Mouse (Mus musculus) midbrain, embryonic 12.5 days (tissue): ENCODE data around the gene Fnbp1. TPM values are rescaled to one million over a fixed set of nuclear protein-coding genes. Genes with fewer than 3 reads are reported as not detected.

Experiments
- ATAC-seq: fragments of 200-750 bp; cut with Nextera tagmentation; 2 replicates; pipeline ENCODE4 v1.8.0; 2017; ENCODE audit warnings: low read depth, moderate TSS enrichment, moderate library complexity; ENCODE audit not compliant: low FRiP score
- H3K27ac ChIP-seq: fragments of 300-500 bp; sonication (generic); replicated peaks from 2 replicates; pipeline ENCODE4 v1.5.1; 2016; ENCODE audit warnings: mild to moderate bottlenecking
- H3K27me3 ChIP-seq: fragments of 300-500 bp; sonication (generic); 2 replicates; pipeline ENCODE4 v1.6.1; 2016; ENCODE audit warnings: mild to moderate bottlenecking
- H3K36me3 ChIP-seq: fragments of 300-500 bp; sonication (generic); 2 replicates; pipeline ENCODE4 v1.6.1; 2016
- H3K4me1 ChIP-seq: fragments of 300-500 bp; sonication (generic); 2 replicates; pipeline ENCODE4 v1.6.1; 2016
- H3K4me2 ChIP-seq: fragments of 300-500 bp; sonication (generic); replicated peaks from 2 replicates; pipeline ENCODE4 v1.6.1; 2016; ENCODE audit warnings: mild to moderate bottlenecking, moderate library complexity
- H3K4me3 ChIP-seq: fragments of 300-500 bp; sonication (generic); 2 replicates; pipeline ENCODE4 v1.5.1; 2016; ENCODE audit warnings: mild to moderate bottlenecking
- H3K9ac ChIP-seq: fragments of 300-500 bp; sonication (generic); replicated peaks from 2 replicates; pipeline ENCODE4 v1.6.1; 2016; ENCODE audit warnings: mild to moderate bottlenecking, moderate library complexity
- H3K9me3 ChIP-seq: fragments of 300-500 bp; sonication (generic); 2 replicates; pipeline ENCODE4 v1.6.1; 2016; ENCODE audit warnings: mild to moderate bottlenecking
- WGBS: fragments of 180-500 bp; shearing (Covaris S2); methylation state at CpG from one replicate; pipeline ENCODE4 v1.1.7; 2016; 5-methylcytosine and 5-hydroxymethylcytosine counted together
- polyA plus RNA-seq: library from polyadenylated mRNA; unstranded; fragments of >200 nt; fragmentation: Nextera tagmentation; extraction: Ambion mirVana; gene quantifications from 2 replicates; pipeline ENCODE4 v1.2.1, GENCODE M21; 2016

Gene Fnbp1
- polyA plus RNA-seq, 1 experiment from 2014 or later: 12.8 TPM

DNA sequence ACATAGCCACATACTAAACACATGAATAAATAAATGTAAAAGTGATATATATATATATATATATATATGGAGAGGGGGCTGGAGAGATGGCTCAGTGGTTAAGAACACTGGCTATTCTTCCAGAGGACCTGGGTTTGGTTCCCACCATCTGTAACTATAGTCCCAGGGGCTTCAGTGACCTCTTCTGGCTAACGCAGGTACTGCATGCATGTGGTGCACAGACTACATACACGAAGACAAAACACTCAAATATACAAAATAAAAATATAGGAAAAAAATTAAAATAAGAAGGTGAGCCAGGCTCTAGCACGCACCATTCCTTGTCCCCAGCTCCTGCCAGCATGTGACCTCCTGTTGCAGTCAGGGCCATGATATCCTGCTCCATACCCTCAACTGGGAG lies 85.7 kb downstream of the Fnbp1 start:
- 95% methylated on average over 3 of the region's 3 CpGs for WGBS
- 0 out of 2 replicates have a peak, but pooled peaks cover 3% of the 10 kb centered on the region for H3K4me1 ChIP-seq
- no peaks in the 10 kb centered on the region for H3K27me3 ChIP-seq
- H3K4me2 ChIP-seq: no peak overlapping the region
- no peak overlapping the region for H3K9ac ChIP-seq
- peaks cover 32% of the 10 kb centered on the region for H3K36me3 ChIP-seq
- 0 out of 2 replicates have a peak, but pooled peaks cover 4% of the 10 kb centered on the region for H3K9me3 ChIP-seq
- no peak overlapping the region for H3K4me3 ChIP-seq
- H3K27ac ChIP-seq: no peak overlapping the region
- no peak for ATAC-seq

DNA sequence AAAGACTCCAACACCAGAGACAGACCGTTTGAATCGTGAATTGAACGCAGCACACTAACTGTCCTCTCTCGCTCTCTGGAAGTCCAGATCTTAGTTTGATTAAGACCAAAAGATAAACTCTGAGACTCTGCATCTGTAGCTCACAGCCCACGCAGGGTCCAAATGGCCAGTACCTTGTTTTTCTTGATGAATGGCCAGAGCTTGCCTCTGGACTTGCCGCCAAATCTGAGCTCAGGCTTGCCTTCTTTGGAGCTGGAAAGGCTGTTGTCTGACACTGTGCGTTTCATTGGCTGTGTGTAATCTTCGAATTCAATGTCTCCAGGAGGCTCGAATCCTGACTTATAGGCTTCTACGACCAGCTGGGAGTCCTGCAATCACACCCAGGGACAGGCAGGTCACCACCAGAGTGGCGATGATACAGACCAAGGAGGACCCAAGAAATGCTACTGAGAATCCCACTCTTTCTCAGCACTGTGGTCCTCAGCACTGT lies 87.9 kb downstream of the Fnbp1 start:
- no peaks in the 10 kb centered on the region for H3K27me3 ChIP-seq
- ATAC-seq: no peak
- no peak overlapping the region for H3K27ac ChIP-seq
- WGBS: 94% methylated on average over 11 of the region's 11 CpGs
- peaks cover 32% of the 10 kb centered on the region for H3K36me3 ChIP-seq
- H3K9ac ChIP-seq: no peak overlapping the region
- H3K4me2 ChIP-seq: no peak overlapping the region
- H3K4me3 ChIP-seq: no peak overlapping the region
- 0 out of 2 replicates have a peak, but pooled peaks cover 4% of the 10 kb centered on the region for H3K9me3 ChIP-seq
- H3K4me1 ChIP-seq: 0 out of 2 replicates have a peak, but pooled peaks cover 3% of the 10 kb centered on the region

DNA sequence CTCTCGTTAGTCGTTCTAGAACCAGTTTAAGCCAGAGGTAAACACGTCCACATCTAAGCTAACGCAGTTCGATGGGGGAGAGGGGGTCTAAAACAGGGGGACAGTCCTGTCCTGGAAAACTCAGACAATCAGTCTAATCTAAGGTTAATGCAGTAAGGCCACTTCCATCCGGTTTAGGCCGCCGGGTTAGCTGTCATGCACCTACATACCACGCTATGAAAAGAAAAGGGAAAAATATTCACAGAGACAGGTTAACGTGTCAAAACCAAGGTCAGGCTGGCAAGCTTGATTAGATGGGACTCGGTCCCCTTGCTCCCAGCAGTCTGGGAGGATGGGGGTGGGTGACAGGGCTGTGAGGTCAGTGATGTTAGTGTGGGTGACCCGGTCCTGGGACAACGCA lies 88.4 kb downstream of the Fnbp1 start:
- H3K4me2 ChIP-seq: no peak overlapping the region
- 0 out of 2 replicates have a peak, but pooled peaks cover 3% of the 10 kb centered on the region for H3K4me1 ChIP-seq
- H3K27ac ChIP-seq: no peak overlapping the region
- H3K4me3 ChIP-seq: no peak overlapping the region
- ATAC-seq: no peak
- H3K9ac ChIP-seq: no peak overlapping the region
- H3K36me3 ChIP-seq: peaks cover 32% of the 10 kb centered on the region
- no peaks in the 10 kb centered on the region for H3K27me3 ChIP-seq
- WGBS: 94% methylated on average over 13 of the region's 13 CpGs
- H3K9me3 ChIP-seq: 0 out of 2 replicates have a peak, but pooled peaks cover 4% of the 10 kb centered on the region

DNA sequence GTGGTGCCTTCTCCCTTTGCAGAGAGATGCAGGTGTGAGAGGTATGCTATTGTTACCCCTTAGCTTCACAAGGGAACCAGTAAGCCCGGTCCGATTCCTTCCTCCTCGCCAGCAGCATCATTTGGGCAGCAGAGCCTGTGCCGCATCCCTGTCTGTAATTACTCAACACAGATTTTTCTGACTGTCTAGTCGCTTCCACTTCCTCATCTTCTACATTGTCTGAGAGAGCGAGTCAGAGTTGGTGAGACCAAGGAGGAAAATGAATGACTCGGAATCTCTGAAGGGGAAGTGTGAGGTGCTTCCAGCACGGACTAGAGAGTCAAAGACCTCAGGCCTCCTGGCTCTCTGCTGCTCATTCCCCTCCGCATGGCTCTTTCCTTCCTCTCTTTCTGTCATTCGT lies 89.4 kb downstream of the Fnbp1 start:
- ATAC-seq: no peak
- no peaks in the 10 kb centered on the region for H3K4me1 ChIP-seq
- H3K27ac ChIP-seq: no peak overlapping the region
- no peaks in the 10 kb centered on the region for H3K27me3 ChIP-seq
- 92% methylated on average over 10 of the region's 10 CpGs for WGBS
- peaks cover 32% of the 10 kb centered on the region for H3K36me3 ChIP-seq
- no peak overlapping the region for H3K4me3 ChIP-seq
- 0 out of 2 replicates have a peak, but pooled peaks cover 4% of the 10 kb centered on the region for H3K9me3 ChIP-seq
- H3K9ac ChIP-seq: no peak overlapping the region
- no peak overlapping the region for H3K4me2 ChIP-seq

DNA sequence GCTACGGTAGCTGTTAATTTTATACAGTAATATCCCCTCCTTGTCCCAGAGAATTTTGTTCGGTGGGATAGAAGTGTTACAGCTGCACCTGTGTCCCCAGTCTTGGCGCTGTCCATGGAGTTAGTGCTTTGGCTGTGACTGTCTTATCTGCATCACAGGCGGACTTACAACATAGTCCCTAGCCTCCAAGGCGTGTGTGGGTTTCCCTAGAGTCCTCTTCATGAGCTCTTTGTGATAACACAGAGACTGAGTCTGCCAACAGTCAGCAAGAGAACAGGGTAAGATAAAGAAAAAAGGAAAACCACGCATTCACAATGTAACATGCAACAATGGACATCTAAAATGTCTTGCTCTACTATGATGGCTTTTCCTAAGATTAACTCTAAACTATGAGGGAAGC lies 93.8 kb downstream of the Fnbp1 start:
- no peaks in the 10 kb centered on the region for H3K9me3 ChIP-seq
- no peaks in the 10 kb centered on the region for H3K4me1 ChIP-seq
- no peak overlapping the region for H3K4me2 ChIP-seq
- H3K4me3 ChIP-seq: no peak overlapping the region
- H3K27me3 ChIP-seq: no peaks in the 10 kb centered on the region
- ATAC-seq: no peak
- no peak overlapping the region for H3K27ac ChIP-seq
- 91% methylated on average over 6 of the region's 6 CpGs for WGBS
- no peak overlapping the region for H3K9ac ChIP-seq
- H3K36me3 ChIP-seq: peaks cover 13% of the 10 kb centered on the region; the same call in 1 of the 2 replicates

DNA sequence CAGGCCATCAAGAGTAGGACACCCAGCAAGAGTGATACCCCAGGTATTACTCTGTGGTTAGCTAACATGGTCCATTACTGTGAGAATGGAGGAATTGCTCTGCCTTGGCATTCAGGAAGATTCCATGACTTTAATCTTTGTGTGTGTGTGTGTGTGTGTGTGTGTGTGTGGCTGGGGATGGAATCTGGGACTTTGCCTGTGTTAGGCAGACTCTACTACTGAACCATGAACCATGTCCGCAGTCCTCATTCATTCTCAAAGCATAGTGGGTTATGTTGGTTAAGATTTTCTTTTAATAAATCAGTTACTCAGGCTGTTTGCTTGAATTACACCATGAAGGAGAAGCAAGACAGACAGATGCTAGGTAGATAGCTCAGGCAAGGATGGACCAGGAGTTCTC lies 98.0 kb downstream of the Fnbp1 start:
- H3K4me3 ChIP-seq: no peak overlapping the region

DNA sequence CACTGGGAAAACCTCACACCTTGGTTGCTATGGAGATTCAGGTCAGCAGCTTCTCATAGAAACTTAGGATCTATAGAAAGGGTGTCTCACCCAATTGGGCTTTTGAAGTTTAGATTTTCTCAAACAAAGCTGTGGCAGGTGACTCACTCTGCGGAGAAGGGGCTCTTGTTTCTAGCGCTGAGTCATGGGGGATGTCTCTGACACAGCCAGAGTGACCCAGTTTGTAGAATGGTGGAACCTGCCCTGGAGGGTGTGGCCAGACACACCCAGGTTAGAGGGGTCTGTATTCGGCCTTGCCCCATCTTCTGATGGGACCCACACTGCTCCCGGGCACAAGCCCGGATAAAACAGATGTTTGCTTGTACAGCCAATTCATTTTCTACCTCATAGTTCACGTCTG lies 98.9 kb downstream of the Fnbp1 start:
- no peaks in the 10 kb centered on the region for H3K9me3 ChIP-seq
- no peak overlapping the region for H3K27ac ChIP-seq
- no peaks in the 10 kb centered on the region for H3K4me1 ChIP-seq
- H3K4me2 ChIP-seq: no peak overlapping the region
- WGBS: 94% methylated on average over 6 of the region's 6 CpGs
- H3K9ac ChIP-seq: no peak overlapping the region; the same call in 1 of the 2 replicates
- ATAC-seq: no peak
- H3K4me3 ChIP-seq: no peak overlapping the region
- H3K27me3 ChIP-seq: no peaks in the 10 kb centered on the region
- H3K36me3 ChIP-seq: peaks cover 14% of the 10 kb centered on the region

More for the DNA sequence above, 98.0 kb downstream of the Fnbp1 start:
- peaks cover 9% of the 10 kb centered on the region for H3K36me3 ChIP-seq
- no peak overlapping the region for H3K9ac ChIP-seq
- 92% methylated on average over 1 of the region's 1 CpGs for WGBS
- no peak overlapping the region for H3K4me2 ChIP-seq
- H3K27me3 ChIP-seq: no peaks in the 10 kb centered on the region
- no peaks in the 10 kb centered on the region for H3K9me3 ChIP-seq
- no peak overlapping the region for H3K27ac ChIP-seq
- H3K4me1 ChIP-seq: no peaks in the 10 kb centered on the region
- ATAC-seq: no peak

DNA sequence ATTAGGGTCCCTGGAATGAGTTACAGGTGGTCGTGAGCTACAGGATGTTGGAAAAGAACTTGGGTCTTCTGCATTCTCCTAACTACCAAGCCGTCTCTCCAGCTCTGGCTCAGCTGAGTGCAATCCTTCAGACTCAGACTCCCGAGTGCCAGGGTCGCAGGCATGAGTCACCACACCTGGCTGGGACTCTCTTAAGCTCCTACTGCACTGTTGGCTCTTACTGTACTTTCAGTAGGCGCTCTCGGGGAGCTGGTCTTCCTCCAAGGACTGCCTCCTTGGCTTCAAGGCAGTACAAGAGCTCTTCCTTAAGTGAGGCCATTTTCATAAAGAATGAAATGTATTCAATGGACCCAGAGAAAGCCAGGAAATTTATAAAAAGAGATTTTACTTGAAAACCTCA lies 100.4 kb downstream of the Fnbp1 start:
- Histone ChIP-seq H3K27ac (no peak overlapping the region), H3K36me3 (peaks cover 15% of the 10 kb centered on the region), H3K9me3 (no peaks in the 10 kb centered on the region), H3K4me3 (no peak overlapping the region), H3K9ac (no peak overlapping the region), H3K4me2 (no peak overlapping the region), H3K4me1 (no peaks in the 10 kb centered on the region), H3K27me3 (no peaks in the 10 kb centered on the region)
- ATAC-seq: no peak
- 93% methylated on average over 6 of the region's 6 CpGs for WGBS

DNA sequence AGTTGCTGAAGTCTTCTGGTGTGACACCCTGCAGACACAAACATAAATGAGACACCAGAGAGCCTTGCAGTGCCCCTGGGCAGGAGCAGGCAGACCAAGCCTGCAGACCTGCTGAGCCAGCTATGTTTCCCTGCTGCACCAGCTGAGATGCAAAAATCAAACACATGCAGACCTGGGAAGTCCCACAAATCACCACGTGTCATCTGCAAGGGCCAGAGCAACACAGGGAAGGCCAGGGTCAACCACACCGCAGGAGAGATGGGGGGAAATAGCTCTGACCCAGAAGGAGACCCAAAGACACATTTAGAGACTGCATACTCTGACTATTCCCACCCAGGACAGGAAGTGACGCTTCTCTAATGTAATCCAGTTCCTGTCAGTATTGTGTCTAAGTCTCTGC lies 101.3 kb downstream of the Fnbp1 start:
- peaks cover 24% of the 10 kb centered on the region for H3K36me3 ChIP-seq
- H3K4me3 ChIP-seq: no peak overlapping the region
- no peak for ATAC-seq
- no peak overlapping the region for H3K4me2 ChIP-seq
- no peaks in the 10 kb centered on the region for H3K9me3 ChIP-seq
- H3K27ac ChIP-seq: no peak overlapping the region
- H3K9ac ChIP-seq: no peak overlapping the region
- H3K27me3 ChIP-seq: no peaks in the 10 kb centered on the region
- 82% methylated on average over 3 of the region's 3 CpGs for WGBS
- H3K4me1 ChIP-seq: no peaks in the 10 kb centered on the region

DNA sequence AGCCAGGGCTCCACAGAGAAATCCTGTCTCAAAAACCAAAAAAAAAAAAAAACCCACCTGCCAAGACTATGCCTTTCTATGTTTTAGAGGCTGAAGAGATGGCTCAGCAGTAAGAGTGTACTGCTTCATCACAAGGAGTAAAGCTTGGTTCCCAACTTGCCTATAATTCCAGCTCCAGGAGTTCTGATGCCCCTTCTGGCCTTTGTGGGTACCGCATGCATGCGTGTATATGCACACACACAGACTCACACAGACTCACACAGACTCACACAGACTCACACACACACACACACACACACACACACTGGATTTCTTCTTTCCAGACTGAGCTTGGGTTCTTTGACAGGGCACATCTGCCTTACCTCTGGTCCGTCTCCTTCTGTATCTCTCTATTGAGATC lies 101.8 kb downstream of the Fnbp1 start:
- H3K4me3 ChIP-seq: no peak overlapping the region
- no peaks in the 10 kb centered on the region for H3K9me3 ChIP-seq
- WGBS: 99% methylated on average over 3 of the region's 3 CpGs
- H3K27ac ChIP-seq: no peak overlapping the region
- no peak overlapping the region for H3K9ac ChIP-seq
- H3K4me1 ChIP-seq: no peaks in the 10 kb centered on the region
- peaks cover 28% of the 10 kb centered on the region for H3K36me3 ChIP-seq
- ATAC-seq: no peak
- no peak overlapping the region for H3K4me2 ChIP-seq
- no peaks in the 10 kb centered on the region for H3K27me3 ChIP-seq

DNA sequence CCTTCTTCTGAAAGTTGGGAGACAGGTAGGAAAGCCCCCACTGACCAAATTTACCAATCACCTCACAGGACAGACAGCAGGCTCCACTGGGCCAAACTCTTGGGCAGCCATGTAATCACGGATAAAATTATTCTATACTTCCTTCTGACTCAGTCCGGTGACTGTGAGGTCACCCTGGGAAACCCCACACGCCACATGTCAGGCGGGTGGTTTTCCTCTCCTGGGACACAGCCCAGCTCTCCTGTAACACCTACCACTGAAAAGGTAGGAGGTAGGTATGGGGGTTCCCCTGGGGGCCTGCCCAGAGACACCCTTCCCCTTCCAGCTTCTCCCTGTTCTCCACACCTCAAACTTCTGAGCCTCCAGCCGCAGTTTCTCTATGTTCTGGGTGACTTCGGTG lies 105.0 kb downstream of the Fnbp1 start:
- no peak overlapping the region for H3K27ac ChIP-seq
- no peak overlapping the region for H3K4me2 ChIP-seq
- no peak overlapping the region for H3K9ac ChIP-seq
- H3K27me3 ChIP-seq: no peaks in the 10 kb centered on the region
- H3K4me3 ChIP-seq: no peak overlapping the region
- WGBS: 96% methylated on average over 6 of the region's 6 CpGs
- no peak for ATAC-seq
- H3K36me3 ChIP-seq: peaks cover 54% of the 10 kb centered on the region
- H3K4me1 ChIP-seq: no peaks in the 10 kb centered on the region
- H3K9me3 ChIP-seq: no peaks in the 10 kb centered on the region

DNA sequence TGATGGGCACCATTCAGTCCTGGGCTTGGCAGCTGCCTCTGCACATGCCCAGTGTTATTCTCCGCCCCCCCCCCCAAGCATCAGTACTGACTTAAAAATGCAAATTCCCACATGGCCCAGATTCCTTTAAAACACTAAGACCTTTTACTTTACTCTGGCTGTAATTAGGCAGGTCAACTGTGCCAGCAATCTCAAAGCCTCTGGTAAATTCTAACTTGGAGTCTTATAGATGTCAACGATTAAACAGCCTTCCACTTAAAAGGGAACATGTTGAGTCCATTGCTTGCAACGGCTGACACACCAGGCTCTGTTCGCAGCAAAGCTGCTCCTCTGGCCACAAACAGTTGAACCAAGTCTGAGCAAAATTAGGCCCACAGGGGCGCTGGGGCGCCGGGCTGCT lies 109.8 kb downstream of the Fnbp1 start:
- H3K36me3 ChIP-seq: peaks cover 51% of the 10 kb centered on the region
- no peaks in the 10 kb centered on the region for H3K9me3 ChIP-seq
- H3K4me2 ChIP-seq: no peak overlapping the region
- no peak overlapping the region for H3K27ac ChIP-seq
- no peak for ATAC-seq
- 93% methylated on average over 7 of the region's 7 CpGs for WGBS
- H3K9ac ChIP-seq: no peak overlapping the region
- no peaks in the 10 kb centered on the region for H3K27me3 ChIP-seq
- no peak overlapping the region for H3K4me3 ChIP-seq
- no peaks in the 10 kb centered on the region for H3K4me1 ChIP-seq

DNA sequence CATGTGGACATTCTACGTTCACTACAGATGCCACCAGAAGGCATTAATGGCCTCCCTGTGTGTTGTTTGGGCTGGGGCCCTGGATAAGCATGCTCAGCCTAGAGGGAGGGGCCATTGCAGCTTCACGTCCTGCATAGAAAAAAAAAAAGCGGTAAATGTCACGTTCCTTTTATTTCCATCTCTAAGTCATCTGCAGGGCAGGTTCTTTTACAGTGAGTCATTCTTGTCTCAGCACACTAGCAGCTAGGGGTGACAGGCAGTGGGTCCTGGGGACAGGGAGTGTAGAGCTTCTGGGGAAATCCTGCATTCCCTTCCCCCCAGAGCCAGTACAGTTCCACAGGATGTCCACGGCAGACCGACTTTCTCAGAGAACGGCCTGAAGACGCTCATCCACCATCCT lies 115.2 kb downstream of the Fnbp1 start:
- no peaks in the 10 kb centered on the region for H3K9me3 ChIP-seq
- 77% methylated on average over 8 of the region's 8 CpGs for WGBS
- H3K4me2 ChIP-seq: no peak overlapping the region
- no peak for ATAC-seq
- no peaks in the 10 kb centered on the region for H3K27me3 ChIP-seq
- no peaks in the 10 kb centered on the region for H3K4me1 ChIP-seq
- H3K4me3 ChIP-seq: no peak overlapping the region
- peaks cover 12% of the 10 kb centered on the region; the same call in 1 of the 2 replicates for H3K36me3 ChIP-seq
- no peak overlapping the region for H3K9ac ChIP-seq
- H3K27ac ChIP-seq: no peak overlapping the region
